Mouse (Mus musculus): ENCODE data around the gene Ciita. TPM values are rescaled to one million over a fixed set of nuclear protein-coding genes. Genes with fewer than 3 reads are reported as not detected.

Ciita gene
- polyA plus RNA-seq (2012; rRNA removed) = 0.11 and 0.22 TPM in 2 replicates

DNA sequence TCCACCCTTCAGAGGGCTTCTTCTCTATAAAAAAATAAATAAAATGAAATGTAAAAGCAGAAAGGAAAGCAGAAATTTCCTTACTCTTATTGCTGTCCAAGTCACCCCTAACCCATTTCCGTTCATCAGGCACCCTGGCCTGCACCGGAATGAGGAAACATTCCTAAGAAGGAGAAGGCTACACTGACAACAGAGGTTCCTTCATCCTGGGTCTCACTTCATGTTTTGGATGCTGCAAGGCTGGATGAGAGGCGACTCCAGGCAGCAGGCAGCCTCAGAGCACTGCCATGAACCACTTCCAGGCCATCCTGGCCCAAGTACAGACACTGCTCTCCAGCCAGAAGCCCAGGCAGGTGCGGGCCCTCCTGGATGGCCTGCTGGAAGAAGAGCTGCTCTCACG is at the start of gene Ciita:
Gene Ciita, plus strand, starts transcription at position 203 of the 400 bp plus-strand sequence.
- TF ChIP-seq POLR2A (IDR thresholded peaks at IDR 0.05; ENCODE audit: borderline replicate concordance, insufficient read depth, low read length) (no peak), CTCF (IDR thresholded peaks at IDR 0.05; ENCODE audit: borderline replicate concordance, insufficient read depth, low read depth, low read length) (no peak)
- Histone ChIP-seq H3K27me3 (ENCODE audit: control insufficient read depth, insufficient read depth, low read length) (no peaks in the 10 kb centered on the region), H3K27ac (ENCODE audit: insufficient read depth, low read length) (no peak within 1 kb of the TSS), H3K4me1 (ENCODE audit: control insufficient read depth, insufficient read depth, low read length) (no peaks in the 10 kb centered on the region), H3K4me3 (replicated peaks; ENCODE audit: insufficient read depth, low read depth, low read length) (no peak within 1 kb of the TSS)
- no peak for DNase-seq
- WGBS = 57% methylated on average over 5 of the region's 5 CpGs

DNA sequence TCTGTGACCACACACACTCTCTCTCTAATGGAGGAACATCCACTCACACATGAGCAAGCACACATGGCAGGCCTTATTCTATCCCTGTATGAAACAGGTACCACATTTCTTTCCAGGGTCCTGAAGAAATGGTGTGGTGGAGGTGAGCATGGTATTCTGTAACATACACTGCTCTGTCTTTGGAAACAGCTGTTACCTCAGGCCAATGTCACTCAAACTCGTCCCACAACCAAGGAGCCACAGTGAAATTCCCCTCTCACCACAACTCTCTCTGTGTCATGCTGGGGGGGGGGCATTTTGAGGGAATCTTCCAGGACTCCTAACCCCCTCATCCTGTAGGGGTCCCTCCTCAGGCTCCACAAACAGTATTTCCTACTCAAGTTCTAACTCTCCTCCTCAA is 47.9 kb upstream of the Ciita start:
- TF ChIP-seq POLR2A (IDR thresholded peaks at IDR 0.05; ENCODE audit: borderline replicate concordance, insufficient read depth, low read length) (no peak), CTCF (IDR thresholded peaks at IDR 0.05; ENCODE audit: borderline replicate concordance, insufficient read depth, low read depth, low read length) (no peak)
- Histone ChIP-seq H3K4me1 (ENCODE audit: control insufficient read depth, insufficient read depth, low read length) (no peaks in the 10 kb centered on the region), H3K4me3 (replicated peaks; ENCODE audit: insufficient read depth, low read depth, low read length) (no peak overlapping the region), H3K27me3 (ENCODE audit: control insufficient read depth, insufficient read depth, low read length) (no peaks in the 10 kb centered on the region), H3K27ac (ENCODE audit: insufficient read depth, low read length) (no peak overlapping the region)
- WGBS = 89% methylated on average over 1 of the region's 1 CpGs
- DNase-seq = no peak

DNA sequence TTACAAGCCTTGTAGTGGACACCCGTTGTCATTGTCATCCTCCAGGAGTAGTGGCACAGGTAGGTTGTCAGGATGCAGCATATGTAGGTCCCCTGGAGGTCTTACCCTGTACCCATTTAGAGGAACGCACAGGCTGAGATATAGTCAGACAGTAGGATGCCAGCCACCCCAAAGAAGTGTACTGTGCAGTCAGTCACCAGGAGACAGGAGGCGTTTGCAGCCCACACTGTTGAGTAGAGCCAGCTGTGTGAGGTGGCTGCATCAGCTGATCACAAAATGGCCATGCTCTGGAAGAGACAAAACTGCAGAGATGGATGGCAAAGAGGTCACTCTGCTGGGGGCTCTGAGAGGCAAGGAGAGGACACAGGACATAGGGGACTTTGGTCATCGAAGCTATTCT is 47.5 kb upstream of the Ciita start:
- TF ChIP-seq CTCF (IDR thresholded peaks at IDR 0.05; ENCODE audit: borderline replicate concordance, insufficient read depth, low read depth, low read length) (no peak), POLR2A (IDR thresholded peaks at IDR 0.05; ENCODE audit: borderline replicate concordance, insufficient read depth, low read length) (no peak)
- 87% methylated on average over 4 of the region's 4 CpGs for WGBS
- H3K27me3 ChIP-seq (ENCODE audit: control insufficient read depth, insufficient read depth, low read length) = no peaks in the 10 kb centered on the region
- no peak for DNase-seq
- H3K27ac ChIP-seq (ENCODE audit: insufficient read depth, low read length) = no peak overlapping the region
- H3K4me1 ChIP-seq (ENCODE audit: control insufficient read depth, insufficient read depth, low read length) = no peaks in the 10 kb centered on the region
- H3K4me3 ChIP-seq (replicated peaks; ENCODE audit: insufficient read depth, low read depth, low read length) = no peak overlapping the region

DNA sequence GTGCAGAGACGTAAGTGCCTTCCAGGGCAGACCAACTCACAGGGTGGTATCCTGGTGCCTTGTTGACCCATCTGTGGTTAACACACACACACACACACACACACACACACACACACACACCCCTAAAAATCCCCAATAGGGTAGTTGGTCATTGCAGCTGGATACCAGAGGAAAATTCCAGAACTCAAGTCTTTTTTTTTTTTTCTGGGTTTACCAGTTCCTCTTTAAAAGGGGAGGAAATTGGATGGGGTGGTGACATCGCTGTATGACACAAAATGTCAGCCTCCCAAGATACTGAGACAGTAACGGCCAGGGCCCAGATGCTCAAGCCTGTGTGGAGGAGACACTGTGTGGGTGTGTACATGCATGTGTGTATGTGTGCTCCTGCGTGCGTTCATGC is 46.5 kb upstream of the Ciita start:
- DNase-seq = no peak
- Histone ChIP-seq H3K27me3 (ENCODE audit: control insufficient read depth, insufficient read depth, low read length) (no peaks in the 10 kb centered on the region), H3K4me1 (ENCODE audit: control insufficient read depth, insufficient read depth, low read length) (no peaks in the 10 kb centered on the region), H3K4me3 (replicated peaks; ENCODE audit: insufficient read depth, low read depth, low read length) (no peak overlapping the region), H3K27ac (ENCODE audit: insufficient read depth, low read length) (no peak overlapping the region)
- TF ChIP-seq POLR2A (IDR thresholded peaks at IDR 0.05; ENCODE audit: borderline replicate concordance, insufficient read depth, low read length) = no peak
- no peak for TF ChIP-seq CTCF (IDR thresholded peaks at IDR 0.05; ENCODE audit: borderline replicate concordance, insufficient read depth, low read depth, low read length)
- 91% methylated on average over 5 of the region's 5 CpGs for WGBS

DNA sequence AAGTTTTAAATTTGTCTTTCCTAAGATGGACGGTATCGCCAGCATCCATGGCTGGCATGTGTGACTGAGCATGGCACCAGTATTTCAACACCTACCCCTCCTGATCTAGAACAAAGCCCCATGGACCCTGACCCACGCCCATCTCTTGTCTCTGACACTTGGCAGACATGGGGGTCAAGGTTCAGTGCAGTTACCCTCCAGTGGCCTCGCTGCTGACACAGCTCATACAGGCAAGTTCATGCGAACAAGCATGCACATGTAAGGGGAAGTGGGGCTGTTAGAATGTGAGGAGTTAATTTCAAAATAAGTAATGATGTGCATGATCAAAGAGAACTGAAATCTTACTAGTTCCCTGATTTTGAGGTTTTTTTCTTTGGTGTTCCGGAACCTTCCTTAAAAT is 43.7 kb upstream of the Ciita start:
- no peak overlapping the region for H3K4me3 ChIP-seq (replicated peaks; ENCODE audit: insufficient read depth, low read depth, low read length)
- H3K4me1 ChIP-seq (ENCODE audit: control insufficient read depth, insufficient read depth, low read length) = no peaks in the 10 kb centered on the region
- 89% methylated on average over 6 of the region's 6 CpGs for WGBS
- no peaks in the 10 kb centered on the region for H3K27me3 ChIP-seq (ENCODE audit: control insufficient read depth, insufficient read depth, low read length)
- TF ChIP-seq CTCF (IDR thresholded peaks at IDR 0.05; ENCODE audit: borderline replicate concordance, insufficient read depth, low read depth, low read length) (no peak), POLR2A (IDR thresholded peaks at IDR 0.05; ENCODE audit: borderline replicate concordance, insufficient read depth, low read length) (no peak)
- DNase-seq = no peak
- H3K27ac ChIP-seq (ENCODE audit: insufficient read depth, low read length) = no peak overlapping the region

DNA sequence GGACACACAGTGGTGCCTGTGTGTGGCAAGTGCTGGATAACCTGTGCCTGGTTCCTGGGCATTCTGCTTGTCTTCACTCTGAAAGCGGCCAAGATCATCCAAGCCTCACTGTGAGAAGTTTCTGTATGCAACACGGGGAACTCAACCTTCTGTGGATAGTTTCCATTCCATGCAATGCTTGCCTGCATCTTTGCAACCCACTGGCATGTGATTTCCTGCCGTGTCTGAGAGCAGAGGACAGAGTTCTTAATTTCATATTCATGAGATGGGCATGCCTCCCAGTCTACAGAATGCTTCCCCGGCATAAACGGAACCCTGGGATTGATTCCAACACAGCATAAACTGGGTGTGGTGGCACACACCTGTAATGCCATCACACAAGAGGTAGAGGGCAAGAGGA is 41.8 kb upstream of the Ciita start:
- Histone ChIP-seq H3K4me1 (ENCODE audit: control insufficient read depth, insufficient read depth, low read length) (no peaks in the 10 kb centered on the region; the same call in 1 of the 2 replicates), H3K27me3 (ENCODE audit: control insufficient read depth, insufficient read depth, low read length) (no peaks in the 10 kb centered on the region), H3K27ac (ENCODE audit: insufficient read depth, low read length) (no peak overlapping the region), H3K4me3 (replicated peaks; ENCODE audit: insufficient read depth, low read depth, low read length) (no peak overlapping the region)
- DNase-seq = no peak
- 37% methylated on average over 5 of the region's 5 CpGs for WGBS
- TF ChIP-seq CTCF (IDR thresholded peaks at IDR 0.05; ENCODE audit: borderline replicate concordance, insufficient read depth, low read depth, low read length) = no peak
- no peak for TF ChIP-seq POLR2A (IDR thresholded peaks at IDR 0.05; ENCODE audit: borderline replicate concordance, insufficient read depth, low read length)

DNA sequence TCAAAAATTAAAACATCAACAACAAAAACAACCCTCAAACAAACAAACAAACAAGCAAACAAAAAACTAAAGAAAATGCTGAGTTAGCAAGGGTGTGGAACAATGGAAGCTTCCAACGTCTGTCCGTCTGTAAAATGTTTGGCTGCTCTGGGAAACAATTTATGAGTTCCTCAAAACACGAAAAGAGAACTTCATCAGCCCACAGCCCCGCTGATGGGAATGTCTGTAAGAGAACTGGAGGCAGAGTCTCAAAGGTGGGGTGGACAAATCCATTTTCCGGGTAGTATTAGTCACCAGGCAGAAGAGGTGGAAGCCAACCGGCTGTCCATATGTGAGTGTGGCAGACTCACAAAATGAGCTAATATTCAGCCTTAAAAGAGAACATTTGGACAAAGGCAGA is 38.5 kb upstream of the Ciita start:
- Histone ChIP-seq H3K4me3 (replicated peaks; ENCODE audit: insufficient read depth, low read depth, low read length) (no peak overlapping the region), H3K27ac (ENCODE audit: insufficient read depth, low read length) (no peak overlapping the region), H3K27me3 (ENCODE audit: control insufficient read depth, insufficient read depth, low read length) (no peaks in the 10 kb centered on the region), H3K4me1 (ENCODE audit: control insufficient read depth, insufficient read depth, low read length) (peaks cover 6% of the 10 kb centered on the region; the same call in 1 of the 2 replicates)
- TF ChIP-seq POLR2A (IDR thresholded peaks at IDR 0.05; ENCODE audit: borderline replicate concordance, insufficient read depth, low read length) (no peak), CTCF (IDR thresholded peaks at IDR 0.05; ENCODE audit: borderline replicate concordance, insufficient read depth, low read depth, low read length) (no peak)
- DNase-seq = no peak
- WGBS = 74% methylated on average over 6 of the region's 6 CpGs

DNA sequence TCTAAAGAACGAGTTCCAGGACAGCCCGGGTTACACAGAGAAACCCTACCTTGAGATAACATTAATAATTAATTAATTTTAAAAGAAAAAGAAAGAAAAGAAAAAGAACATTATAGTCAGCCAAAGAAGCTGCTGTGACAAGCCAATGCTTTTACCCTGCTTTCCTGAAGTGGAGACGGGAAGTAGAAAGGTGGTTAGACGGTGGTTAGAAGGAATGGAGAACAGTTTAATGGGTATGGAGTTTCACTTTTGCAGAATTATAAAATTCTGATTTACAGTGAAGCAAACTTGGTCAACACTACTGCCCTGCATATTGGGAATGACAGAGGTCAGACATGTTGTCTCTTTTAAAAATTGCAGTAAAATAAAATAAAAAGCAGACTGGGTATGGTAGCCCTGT is 38.1 kb upstream of the Ciita start:
- DNase-seq = no peak
- no peaks in the 10 kb centered on the region for H3K27me3 ChIP-seq (ENCODE audit: control insufficient read depth, insufficient read depth, low read length)
- H3K4me3 ChIP-seq (replicated peaks; ENCODE audit: insufficient read depth, low read depth, low read length) = no peak overlapping the region
- 94% methylated on average over 4 of the region's 4 CpGs for WGBS
- H3K27ac ChIP-seq (ENCODE audit: insufficient read depth, low read length) = no peak overlapping the region
- TF ChIP-seq CTCF (IDR thresholded peaks at IDR 0.05; ENCODE audit: borderline replicate concordance, insufficient read depth, low read depth, low read length) (no peak), POLR2A (IDR thresholded peaks at IDR 0.05; ENCODE audit: borderline replicate concordance, insufficient read depth, low read length) (no peak)
- peaks cover 6% of the 10 kb centered on the region; the same call in 1 of the 2 replicates for H3K4me1 ChIP-seq (ENCODE audit: control insufficient read depth, insufficient read depth, low read length)
